Mouse (Mus musculus) neural tube, embryonic 13.5 days (tissue): ENCODE results near the gene Hist1h2ap. TPM values are rescaled to one million over a fixed set of nuclear protein-coding genes. Genes with fewer than 3 reads are reported as not detected.
"Not testable (repeated sequence)": the region's sequence is repeated elsewhere in the genome, so short reads cannot be mapped to it uniquely, and the experiment has no call there.

Experiments used
- ATAC-seq: fragments of 200-750 bp; cut with Nextera tagmentation; 2 replicates; pipeline ENCODE4 v1.8.0; 2017; ENCODE audit warnings: low read depth, mild to moderate bottlenecking, moderate TSS enrichment, moderate library complexity
- H3K27ac ChIP-seq: fragments of 300-500 bp; sonication (generic); replicated peaks from 2 replicates; pipeline ENCODE4 v1.5.1; 2015; ENCODE audit warnings: moderate library complexity, mild to moderate bottlenecking, inconsistent platforms
- H3K27me3 ChIP-seq: fragments of 300-500 bp; sonication (generic); 2 replicates; pipeline ENCODE4 v1.6.1; 2015; ENCODE audit warnings: mild to moderate bottlenecking, inconsistent platforms
- H3K36me3 ChIP-seq: fragments of 300-500 bp; sonication (generic); 2 replicates; pipeline ENCODE4 v1.6.1; 2015; ENCODE audit warnings: mild to moderate bottlenecking, inconsistent platforms
- H3K4me1 ChIP-seq: fragments of 300-500 bp; sonication (generic); replicated peaks from 2 replicates; pipeline ENCODE4 v1.6.1; 2015; ENCODE audit warnings: inconsistent platforms
- H3K4me2 ChIP-seq: fragments of 300-500 bp; sonication (generic); 2 replicates; pipeline ENCODE4 v1.6.1; 2015; ENCODE audit warnings: inconsistent platforms, mild to moderate bottlenecking, moderate library complexity
- H3K4me3 ChIP-seq: fragments of 300-500 bp; sonication (generic); 2 replicates; pipeline ENCODE4 v1.5.1; 2015; ENCODE audit warnings: mild to moderate bottlenecking, inconsistent platforms
- H3K9ac ChIP-seq: fragments of 300-500 bp; sonication (generic); 2 replicates; pipeline ENCODE4 v1.6.1; 2015; ENCODE audit warnings: moderate library complexity, mild to moderate bottlenecking, inconsistent platforms
- H3K9me3 ChIP-seq: fragments of 300-500 bp; sonication (generic); 2 replicates; pipeline ENCODE4 v1.6.1; 2016; ENCODE audit warnings: inconsistent platforms
- WGBS: fragments of 180-500 bp; shearing (Covaris S2); methylation state at CpG from one replicate; pipeline ENCODE4 v1.1.7; 2015; 5-methylcytosine and 5-hydroxymethylcytosine counted together
- polyA plus RNA-seq: library from polyadenylated mRNA; unstranded; fragments of >200 nt; fragmentation: Nextera tagmentation; extraction: Ambion mirVana; gene quantifications from 2 replicates; pipeline ENCODE4 v1.2.1, GENCODE M21; 2015

The Hist1h2ap gene
- polyA plus RNA-seq, result 641 and 649 TPM in 2 replicates

GRCm38 (mm10) chr13:21833461-21833860, at the start of gene Hist1h2ap, which contains the start of gene Hist1h2br:
TSS of gene Hist1h2ap (minus strand) at chr13:21833507.
TSS of gene Hist1h2br (plus strand) at chr13:21833743.
- no CpG with 5 or more reads among the region's 24 CpGs for WGBS
- H3K27ac ChIP-seq, H3K4me2 ChIP-seq, H3K9ac ChIP-seq, H3K27me3 ChIP-seq, H3K4me3 ChIP-seq, H3K9me3 ChIP-seq, H3K36me3 ChIP-seq, H3K4me1 ChIP-seq: not testable (repeated sequence)
- ATAC-seq, result peak; percentile 97

- ATAC-seq, result peak; percentile 75
Measured at GRCm38 (mm10) chr13:21882760-21883405, 49.6 kb upstream of the Hist1h2ap start.

GRCm38 (mm10) chr13:21881878-21882669, 48.8 kb upstream of the Hist1h2ap start:
- WGBS, result 1% methylated on average over 27 of the region's 27 CpGs
- Histone ChIP-seq H3K36me3 (no peaks in the 10 kb centered on the region), H3K27me3 (peaks cover 8% of the 10 kb centered on the region; the same call in 1 of the 2 replicates), H3K27ac (no peak overlapping the region), H3K9ac (no peak overlapping the region), H3K4me3 (peak overlapping the region; percentile 28), H3K4me1 (no peaks in the 10 kb centered on the region), H3K4me2 (peak overlapping the region; percentile 41), H3K9me3 (no peaks in the 10 kb centered on the region)
- no peak for ATAC-seq

More at GRCm38 (mm10) chr13:21882760-21883405, 49.6 kb upstream of the Hist1h2ap start:
- Histone ChIP-seq H3K4me2 (peak overlapping the region; percentile 41), H3K27me3 (peaks cover 8% of the 10 kb centered on the region; the same call in 1 of the 2 replicates), H3K27ac (no peak overlapping the region), H3K36me3 (no peaks in the 10 kb centered on the region), H3K4me3 (peak overlapping the region; percentile 28), H3K9me3 (no peaks in the 10 kb centered on the region), H3K9ac (no peak overlapping the region; the same call in 1 of the 2 replicates), H3K4me1 (no peaks in the 10 kb centered on the region)
- 1% methylated on average over 13 of the region's 13 CpGs for WGBS

GRCm38 (mm10) chr13:21880735-21881134, 47.4 kb upstream of the Hist1h2ap start:
- 80% methylated on average over 6 of the region's 6 CpGs for WGBS
- H3K4me3 ChIP-seq, result no peak overlapping the region
- no peak overlapping the region for H3K9ac ChIP-seq
- no peak overlapping the region for H3K4me2 ChIP-seq
- no peaks in the 10 kb centered on the region for H3K4me1 ChIP-seq
- no peaks in the 10 kb centered on the region for H3K36me3 ChIP-seq
- no peaks in the 10 kb centered on the region for H3K9me3 ChIP-seq
- peaks cover 8% of the 10 kb centered on the region; the same call in 1 of the 2 replicates for H3K27me3 ChIP-seq
- no peak overlapping the region for H3K27ac ChIP-seq
- no peak for ATAC-seq

DNA sequence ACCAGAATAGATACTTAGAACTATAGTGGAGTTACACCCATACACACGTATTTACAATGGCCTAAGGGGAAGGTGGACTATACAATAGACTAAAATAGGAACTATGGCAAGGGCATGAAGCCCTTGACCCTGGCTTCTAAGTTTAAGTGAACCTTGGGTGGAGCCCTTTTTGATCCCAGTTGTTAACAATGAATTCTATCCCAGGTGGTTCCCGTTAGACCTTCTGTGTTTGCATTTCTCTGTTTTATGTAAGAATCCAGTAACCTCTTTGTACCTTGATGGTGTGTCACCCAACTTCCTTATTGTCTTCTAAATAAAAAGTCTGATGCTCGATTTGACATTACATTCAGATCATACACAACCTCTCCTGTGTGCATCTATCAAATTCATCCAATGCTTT, 32.2 kb upstream of the Hist1h2ap start:
- not testable (repeated sequence) for H3K9ac ChIP-seq, H3K27ac ChIP-seq, H3K27me3 ChIP-seq, H3K4me3 ChIP-seq, H3K4me1 ChIP-seq, H3K9me3 ChIP-seq, ATAC-seq, H3K36me3 ChIP-seq, H3K4me2 ChIP-seq
- 80% methylated on average over 3 of the region's 3 CpGs for WGBS

DNA sequence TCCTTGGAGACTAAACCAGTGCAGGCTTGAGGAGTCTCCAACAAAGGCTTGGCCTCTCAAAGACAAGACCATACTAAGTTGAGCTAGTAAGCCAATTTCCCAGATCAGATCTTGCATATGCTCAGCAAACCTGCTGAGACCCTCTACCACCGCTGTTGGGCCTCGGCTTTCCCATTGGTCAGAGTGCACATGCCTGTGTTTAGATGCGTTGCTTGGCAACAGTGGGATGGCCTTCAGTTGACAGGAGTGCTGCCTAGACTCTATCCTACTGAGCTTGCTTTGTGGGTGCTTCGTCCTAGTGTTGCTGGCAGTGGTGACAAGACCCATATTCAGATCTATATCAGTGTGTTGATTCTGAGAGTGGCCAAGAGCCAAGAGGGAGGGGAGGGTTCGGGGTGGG, 28.3 kb upstream of the Hist1h2ap start:
- H3K36me3 ChIP-seq, result no peaks in the 10 kb centered on the region
- H3K4me1 ChIP-seq, result no peaks in the 10 kb centered on the region
- no peaks in the 10 kb centered on the region for H3K9me3 ChIP-seq
- H3K27ac ChIP-seq, result no peak overlapping the region
- H3K4me2 ChIP-seq, result no peak overlapping the region
- 10% methylated on average over 5 of the region's 5 CpGs for WGBS
- H3K4me3 ChIP-seq, result no peak overlapping the region
- H3K27me3 ChIP-seq, result peaks cover 5% of the 10 kb centered on the region
- ATAC-seq, result no peak
- no peak overlapping the region for H3K9ac ChIP-seq

- H3K36me3 ChIP-seq, result no peaks in the 10 kb centered on the region
- ATAC-seq, result no peak
- peaks cover 8% of the 10 kb centered on the region; the same call in 1 of the 2 replicates for H3K27me3 ChIP-seq
- peak overlapping the region; percentile 43 for H3K4me3 ChIP-seq
- peak overlapping the region; percentile 51 for H3K4me2 ChIP-seq
- no peaks in the 10 kb centered on the region for H3K4me1 ChIP-seq
- no peaks in the 10 kb centered on the region for H3K9me3 ChIP-seq
- WGBS, result 2% methylated on average over 15 of the region's 15 CpGs
- peak overlapping the region; percentile 58 for H3K9ac ChIP-seq
- H3K27ac ChIP-seq, result no peak overlapping the region
Measured at GRCm38 (mm10) chr13:21855698-21856162, 22.4 kb upstream of the Hist1h2ap start.

GRCm38 (mm10) chr13:21855146-21855545, 21.8 kb upstream of the Hist1h2ap start:
- H3K4me3 ChIP-seq, result peak overlapping the region; percentile 43
- WGBS, result 2% methylated on average over 11 of the region's 11 CpGs
- peak; percentile 32; the same call in 1 of the 2 replicates for ATAC-seq

DNA sequence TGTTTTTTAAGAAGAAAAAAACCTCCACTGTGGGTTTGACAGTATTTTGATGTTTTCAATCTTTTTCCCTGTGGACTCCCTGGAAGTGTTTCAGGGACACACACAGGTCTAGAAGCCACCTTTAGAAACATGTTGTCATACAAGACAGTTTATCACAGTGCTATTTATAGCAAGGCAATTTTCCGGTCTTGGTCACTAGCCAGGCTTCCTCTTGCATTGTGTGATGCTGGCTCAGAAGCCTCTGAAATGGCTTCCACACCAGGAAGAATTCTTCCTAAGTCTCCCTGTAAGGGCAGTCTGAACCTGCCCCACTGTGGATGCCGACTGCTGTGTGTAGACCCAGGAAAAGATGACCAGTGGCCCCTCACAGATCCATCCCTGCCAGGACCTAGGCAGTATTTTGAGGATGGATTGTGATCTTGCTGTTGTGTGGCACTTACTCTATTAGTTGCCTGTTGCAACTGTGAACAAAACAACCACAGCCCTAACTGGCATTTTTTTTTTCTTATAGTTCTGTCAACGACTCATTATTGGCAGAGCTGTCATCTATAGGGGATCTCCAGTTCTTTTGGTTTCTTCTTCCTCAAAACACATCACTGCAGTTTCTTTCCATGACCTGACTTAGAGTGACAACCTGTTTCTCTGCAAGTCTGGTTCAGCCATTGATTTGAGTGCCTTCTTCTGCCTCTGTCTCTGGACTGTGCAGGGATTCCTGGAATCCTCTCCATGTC, 19.1 kb upstream of the Hist1h2ap start:
- H3K9me3 ChIP-seq, result no peaks in the 10 kb centered on the region
- WGBS, result 70% methylated on average over 3 of the region's 3 CpGs
- peaks cover 8% of the 10 kb centered on the region; the same call in 1 of the 2 replicates for H3K27me3 ChIP-seq
- no peak overlapping the region for H3K27ac ChIP-seq
- no peak overlapping the region for H3K9ac ChIP-seq
- H3K4me2 ChIP-seq, result no peak overlapping the region
- no peaks in the 10 kb centered on the region for H3K4me1 ChIP-seq
- H3K4me3 ChIP-seq, result no peak overlapping the region
- no peaks in the 10 kb centered on the region for H3K36me3 ChIP-seq
- no peak for ATAC-seq

More at GRCm38 (mm10) chr13:21855146-21855545, 21.8 kb upstream of the Hist1h2ap start:
- no peak overlapping the region for H3K9ac ChIP-seq
- H3K36me3 ChIP-seq, result no peaks in the 10 kb centered on the region
- no peaks in the 10 kb centered on the region for H3K9me3 ChIP-seq
- H3K27me3 ChIP-seq, result peaks cover 8% of the 10 kb centered on the region; the same call in 1 of the 2 replicates
- H3K4me2 ChIP-seq, result peak overlapping the region; percentile 51
- H3K4me1 ChIP-seq, result no peaks in the 10 kb centered on the region
- H3K27ac ChIP-seq, result no peak overlapping the region

DNA sequence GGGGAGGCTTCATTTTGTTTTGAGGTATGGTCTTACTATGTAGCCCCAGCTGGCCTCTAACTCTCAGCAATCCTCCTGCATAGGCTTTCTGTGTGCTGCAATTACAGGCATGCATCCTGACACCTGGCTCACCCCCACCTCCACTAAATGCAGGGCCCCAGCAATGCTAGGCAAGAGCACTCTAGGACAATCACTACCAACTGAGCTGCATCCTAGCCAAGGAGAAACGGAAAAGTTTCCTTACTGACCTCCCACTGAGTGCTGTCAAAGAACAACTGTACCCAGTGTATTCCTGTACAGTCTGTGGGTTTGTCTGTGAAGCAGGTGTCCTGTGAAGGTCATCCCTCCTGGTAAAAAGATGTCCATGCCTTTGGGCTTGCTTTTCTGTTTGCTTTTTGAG, 17.4 kb upstream of the Hist1h2ap start:
- not testable (repeated sequence) for H3K36me3 ChIP-seq, H3K27me3 ChIP-seq, H3K9me3 ChIP-seq, ATAC-seq, H3K4me2 ChIP-seq, H3K27ac ChIP-seq, H3K4me3 ChIP-seq, H3K9ac ChIP-seq, H3K4me1 ChIP-seq
- 34% methylated on average over 1 of the region's 1 CpGs for WGBS

GRCm38 (mm10) chr13:21847883-21848282, 14.6 kb upstream of the Hist1h2ap start:
- Histone ChIP-seq H3K4me3 (no peak overlapping the region), H3K9me3 (no peaks in the 10 kb centered on the region), H3K4me2 (no peak overlapping the region), H3K27me3 (peaks cover 3% of the 10 kb centered on the region; the same call in 1 of the 2 replicates), H3K27ac (no peak overlapping the region), H3K4me1 (no peaks in the 10 kb centered on the region), H3K36me3 (no peaks in the 10 kb centered on the region), H3K9ac (no peak overlapping the region)
- 19% methylated on average over 8 of the region's 8 CpGs for WGBS
- no peak for ATAC-seq

- H3K9me3 ChIP-seq, H3K36me3 ChIP-seq, H3K9ac ChIP-seq, H3K27me3 ChIP-seq, ATAC-seq, H3K4me2 ChIP-seq, H3K4me3 ChIP-seq, H3K27ac ChIP-seq, H3K4me1 ChIP-seq: not testable (repeated sequence)
Measured at GRCm38 (mm10) chr13:21846356-21846755, 13.0 kb upstream of the Hist1h2ap start.
